Mouse (Mus musculus): ENCODE measurements around the gene Supt5.

- TF ChIP-seq GATA1 (IDR thresholded peaks at IDR 0.05; ENCODE audit: low read length) (no peak), TAL1 (IDR thresholded peaks at IDR 0.05; ENCODE audit: low read length) (no peak)
Observed at GRCm38 (mm10) chr7:28383606-28384005, 45.1 kb upstream of the Supt5 start.

Measured in erythroblast, embryonic 14.5 days (primary cell).